Mouse (Mus musculus) embryonic facial prominence, embryonic 10.5 days (tissue): ENCODE measurements around the gene Acad8. TPM values are rescaled to one million over a fixed set of nuclear protein-coding genes. Genes with fewer than 3 reads are reported as not detected.

Experiments used
- DNase-seq: peaks from one replicate; pipeline ENCODE4 v3.0.0-alpha.2; 2017; ENCODE audit warnings: low spot score
- H3K27ac ChIP-seq: fragments of 300-500 bp; sonication (generic); replicated peaks from 2 replicates; pipeline ENCODE4 v1.5.1; 2016; ENCODE audit warnings: mild to moderate bottlenecking
- H3K27me3 ChIP-seq: fragments of 300-500 bp; sonication (generic); replicated peaks from 2 replicates; pipeline ENCODE4 v1.6.1; 2016; ENCODE audit warnings: low read depth, mild to moderate bottlenecking; ENCODE audit not compliant: poor library complexity, severe bottlenecking
- H3K36me3 ChIP-seq: fragments of 300-500 bp; sonication (generic); replicated peaks from 2 replicates; pipeline ENCODE4 v1.6.1; 2016; ENCODE audit warnings: mild to moderate bottlenecking, moderate library complexity
- H3K4me1 ChIP-seq: fragments of 300-500 bp; sonication (generic); 2 replicates; pipeline ENCODE4 v1.6.1; 2016
- H3K4me3 ChIP-seq: fragments of 300-500 bp; sonication (generic); 2 replicates; pipeline ENCODE4 v1.5.1; 2016; ENCODE audit warnings: mild to moderate bottlenecking, moderate library complexity
- H3K9me3 ChIP-seq: fragments of 300-500 bp; sonication (generic); 2 replicates; pipeline ENCODE4 v1.6.1; 2016; ENCODE audit warnings: mild to moderate bottlenecking
- WGBS: fragments of 180-500 bp; shearing (Covaris S2); methylation state at CpG from one replicate; pipeline ENCODE4 v1.1.7; 2016; 5-methylcytosine and 5-hydroxymethylcytosine counted together
- polyA plus RNA-seq: library from polyadenylated mRNA; unstranded; fragments of >200 nt; fragmentation: Nextera tagmentation; extraction: Ambion mirVana; gene quantifications from 2 replicates; pipeline ENCODE4 v1.2.1, GENCODE M21; 2016

The Acad8 gene
- polyA plus RNA-seq, 1 experiment from 2014 or later: 45.8 TPM

DNA sequence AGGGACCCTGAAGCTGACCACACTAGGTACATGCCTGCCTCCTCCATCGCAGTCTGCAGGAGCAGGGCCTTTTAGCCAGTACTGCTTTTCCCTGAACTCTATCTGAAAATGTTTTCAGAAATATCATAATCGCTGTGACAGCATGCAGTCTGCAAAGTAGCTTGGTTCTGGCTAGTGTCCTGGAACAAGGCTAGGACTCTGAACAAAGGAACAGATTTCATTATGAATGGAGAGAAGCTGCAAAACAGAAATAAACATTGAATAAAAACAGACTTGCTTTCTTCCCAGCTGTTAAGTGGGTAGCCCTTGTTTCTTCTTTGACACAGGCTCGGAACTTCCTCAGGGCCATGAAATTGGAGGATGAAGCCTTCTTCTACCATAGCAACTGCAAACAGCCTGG lies 5.9 kb upstream of the Acad8 start:
- H3K27ac ChIP-seq: no peak overlapping the region
- DNase-seq: no peak
- peaks cover 83% of the 10 kb centered on the region for H3K36me3 ChIP-seq
- H3K4me1 ChIP-seq: peaks cover 12% of the 10 kb centered on the region
- H3K27me3 ChIP-seq: no peaks in the 10 kb centered on the region
- no peak overlapping the region for H3K4me3 ChIP-seq
- 93% methylated on average over 3 of the region's 3 CpGs for WGBS
- H3K9me3 ChIP-seq: no peaks in the 10 kb centered on the region

- Histone ChIP-seq H3K36me3 (peaks cover 26% of the 10 kb centered on the region), H3K27ac (peak overlapping the region; percentile 91), H3K27me3 (no peaks in the 10 kb centered on the region), H3K4me3 (peak overlapping the region; percentile 80), H3K4me1 (peaks cover 20% of the 10 kb centered on the region), H3K9me3 (no peaks in the 10 kb centered on the region)
- WGBS: 5% methylated on average over 29 of the region's 29 CpGs
- no peak for DNase-seq
These were observed 501 bp downstream of the Acad8 start for GRCm38 (mm10) chr9:26998669-26999460.

GRCm38 (mm10) chr9:26997501-26997900 lies 1.9 kb downstream of the Acad8 start:
- Histone ChIP-seq H3K4me3 (no peak overlapping the region), H3K27ac (no peak overlapping the region), H3K27me3 (no peaks in the 10 kb centered on the region), H3K9me3 (no peaks in the 10 kb centered on the region), H3K4me1 (peaks cover 20% of the 10 kb centered on the region), H3K36me3 (peaks cover 15% of the 10 kb centered on the region)
- 87% methylated on average over 2 of the region's 2 CpGs for WGBS
- DNase-seq: no peak

GRCm38 (mm10) chr9:26997062-26997461 lies 2.3 kb downstream of the Acad8 start:
- WGBS: 88% methylated on average over 3 of the region's 3 CpGs

DNA sequence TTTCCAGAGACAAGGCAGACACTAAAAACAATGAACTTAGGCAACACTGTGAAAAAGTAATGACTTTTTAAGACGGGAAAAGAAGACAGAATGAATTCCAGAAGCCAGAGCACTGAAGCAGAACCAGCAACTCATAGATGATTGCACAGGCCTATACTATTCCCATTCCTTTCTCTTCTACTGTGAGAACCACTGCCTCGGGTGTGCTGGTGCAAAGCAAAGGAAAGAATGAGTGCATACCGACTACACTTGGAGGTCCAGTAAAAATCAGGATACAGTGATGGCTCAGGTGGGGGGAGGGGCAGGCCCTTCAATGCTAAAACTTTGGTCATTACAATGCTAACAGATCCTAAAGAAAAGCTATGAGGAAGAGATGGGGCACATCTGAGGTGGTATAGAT lies 5.5 kb downstream of the Acad8 start:
- Histone ChIP-seq H3K36me3 (peaks cover 45% of the 10 kb centered on the region), H3K4me3 (no peak overlapping the region), H3K27ac (no peak overlapping the region), H3K9me3 (no peaks in the 10 kb centered on the region), H3K4me1 (peaks cover 6% of the 10 kb centered on the region; the same call in 1 of the 2 replicates), H3K27me3 (no peaks in the 10 kb centered on the region)
- WGBS: 85% methylated on average over 3 of the region's 3 CpGs
- DNase-seq: no peak

More at GRCm38 (mm10) chr9:26997062-26997461, 2.3 kb downstream of the Acad8 start:
- Histone ChIP-seq H3K4me3 (no peak overlapping the region), H3K27ac (no peak overlapping the region), H3K9me3 (no peaks in the 10 kb centered on the region), H3K4me1 (peaks cover 20% of the 10 kb centered on the region), H3K27me3 (no peaks in the 10 kb centered on the region), H3K36me3 (peaks cover 15% of the 10 kb centered on the region)
- no peak for DNase-seq

DNA sequence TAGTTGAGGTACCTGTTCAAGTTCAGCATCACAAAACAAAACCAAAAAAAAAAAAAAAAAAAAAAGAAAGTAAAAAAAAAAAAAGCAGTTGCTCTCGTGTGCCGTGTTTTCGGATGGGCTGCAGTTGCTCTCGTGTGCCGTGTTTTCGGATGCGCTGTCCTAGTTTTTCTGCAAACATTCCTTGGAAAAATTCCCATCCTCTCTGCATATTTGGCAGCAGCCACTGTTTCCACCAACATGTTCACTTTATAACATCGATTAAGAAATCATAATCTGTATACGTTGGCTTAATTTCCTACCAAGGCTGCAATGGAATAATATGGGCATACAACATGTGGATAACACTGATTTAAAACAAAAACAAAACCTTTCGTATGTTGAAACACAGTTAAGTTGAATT lies 6.2 kb downstream of the Acad8 start:
- no peak overlapping the region for H3K27ac ChIP-seq
- 96% methylated on average over 10 of the region's 10 CpGs for WGBS
- peaks cover 53% of the 10 kb centered on the region for H3K36me3 ChIP-seq
- no peak for DNase-seq
- no peak overlapping the region for H3K4me3 ChIP-seq
- no peaks in the 10 kb centered on the region for H3K9me3 ChIP-seq
- no peaks in the 10 kb centered on the region for H3K27me3 ChIP-seq
- peaks cover 1% of the 10 kb centered on the region; the same call in 1 of the 2 replicates for H3K4me1 ChIP-seq

DNA sequence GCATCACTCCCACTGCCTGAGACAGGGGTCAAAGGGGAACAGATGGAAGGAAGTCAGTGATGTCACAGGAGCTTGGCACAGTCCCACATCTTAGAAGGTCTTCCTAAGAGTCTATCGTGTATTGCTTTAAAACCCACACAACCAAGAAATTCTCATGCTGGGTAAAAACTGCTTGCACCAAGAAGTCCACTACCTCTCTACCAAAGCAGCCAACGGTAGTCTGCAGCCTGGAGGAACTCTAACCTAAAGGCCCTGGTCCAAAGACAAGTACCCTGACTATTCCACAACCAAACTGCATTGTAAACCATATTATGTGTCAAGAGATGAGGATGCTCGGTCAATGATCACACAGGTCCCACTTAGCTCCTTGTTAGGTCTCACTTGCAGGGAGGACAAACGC lies 9.2 kb downstream of the Acad8 start:
- DNase-seq: peak; percentile 2
- no peaks in the 10 kb centered on the region for H3K9me3 ChIP-seq
- H3K36me3 ChIP-seq: peaks cover 74% of the 10 kb centered on the region
- no peak overlapping the region for H3K27ac ChIP-seq
- WGBS: 96% methylated on average over 4 of the region's 4 CpGs
- no peaks in the 10 kb centered on the region for H3K4me1 ChIP-seq
- H3K27me3 ChIP-seq: no peaks in the 10 kb centered on the region
- no peak overlapping the region for H3K4me3 ChIP-seq

DNA sequence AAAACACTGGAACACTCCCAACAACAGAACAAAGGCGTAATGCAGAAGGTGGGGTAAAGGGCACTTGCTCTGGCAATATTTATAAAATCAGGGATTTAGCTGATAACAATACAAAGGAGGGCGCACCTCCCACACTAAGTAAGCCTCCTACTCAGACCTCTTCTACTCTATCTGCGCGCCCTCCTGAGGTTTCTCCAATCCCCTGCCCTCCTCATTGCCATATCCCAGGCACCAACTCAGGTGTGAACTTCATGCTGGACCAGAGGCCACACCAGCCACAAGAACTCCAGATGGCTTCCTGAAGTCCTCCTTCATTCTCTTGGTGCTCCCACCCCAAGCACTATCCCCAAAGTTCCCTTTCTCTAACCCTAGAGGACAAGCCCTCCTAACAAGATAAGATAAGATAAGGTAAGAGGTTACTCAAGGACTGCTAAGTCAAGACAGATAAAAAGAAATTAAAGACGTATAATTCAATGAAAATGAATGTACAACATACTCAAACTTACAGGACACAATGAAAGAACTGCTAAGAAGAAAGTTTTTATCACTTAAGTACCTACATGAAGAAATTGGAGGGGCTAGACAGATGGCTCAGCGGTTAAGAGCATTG lies 13.6 kb downstream of the Acad8 start:
- peaks cover 74% of the 10 kb centered on the region for H3K36me3 ChIP-seq
- no peak overlapping the region for H3K27ac ChIP-seq
- 92% methylated on average over 6 of the region's 6 CpGs for WGBS
- no peaks in the 10 kb centered on the region for H3K9me3 ChIP-seq
- no peak for DNase-seq
- no peak overlapping the region for H3K4me3 ChIP-seq
- no peaks in the 10 kb centered on the region for H3K4me1 ChIP-seq
- H3K27me3 ChIP-seq: no peaks in the 10 kb centered on the region

GRCm38 (mm10) chr9:26985090-26985613 lies 14.2 kb downstream of the Acad8 start:
- no peaks in the 10 kb centered on the region for H3K27me3 ChIP-seq
- peaks cover 73% of the 10 kb centered on the region for H3K36me3 ChIP-seq
- no peaks in the 10 kb centered on the region for H3K9me3 ChIP-seq
- no peaks in the 10 kb centered on the region for H3K4me1 ChIP-seq
- no peak for DNase-seq
- no peak overlapping the region for H3K4me3 ChIP-seq
- no peak overlapping the region for H3K27ac ChIP-seq
- WGBS: 94% methylated on average over 2 of the region's 2 CpGs

DNA sequence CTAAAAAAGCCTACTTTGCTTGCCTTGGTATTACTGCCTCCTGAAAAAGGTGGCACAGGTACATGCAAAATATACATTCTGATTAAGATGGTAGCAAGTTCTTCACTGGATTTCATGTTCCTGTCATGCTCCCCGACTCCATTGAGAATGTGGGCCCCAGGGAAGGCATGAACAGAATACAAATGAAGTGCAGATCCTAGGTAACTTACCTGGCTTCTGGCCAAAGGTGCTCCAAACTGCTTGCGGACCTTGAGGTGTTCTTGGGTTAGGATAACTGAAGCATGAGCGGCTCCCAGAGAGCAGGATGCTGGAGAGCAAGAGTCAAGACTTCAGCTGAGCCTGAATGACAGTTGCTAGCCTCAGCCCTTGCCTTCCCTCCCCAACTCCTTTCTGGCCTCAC lies 20.6 kb downstream of the Acad8 start:
- H3K9me3 ChIP-seq: no peaks in the 10 kb centered on the region
- no peaks in the 10 kb centered on the region for H3K27me3 ChIP-seq
- H3K4me1 ChIP-seq: no peaks in the 10 kb centered on the region
- H3K4me3 ChIP-seq: no peak overlapping the region
- no peak for DNase-seq
- no peak overlapping the region for H3K27ac ChIP-seq
- WGBS: 91% methylated on average over 3 of the region's 3 CpGs
- peaks cover 70% of the 10 kb centered on the region for H3K36me3 ChIP-seq

DNA sequence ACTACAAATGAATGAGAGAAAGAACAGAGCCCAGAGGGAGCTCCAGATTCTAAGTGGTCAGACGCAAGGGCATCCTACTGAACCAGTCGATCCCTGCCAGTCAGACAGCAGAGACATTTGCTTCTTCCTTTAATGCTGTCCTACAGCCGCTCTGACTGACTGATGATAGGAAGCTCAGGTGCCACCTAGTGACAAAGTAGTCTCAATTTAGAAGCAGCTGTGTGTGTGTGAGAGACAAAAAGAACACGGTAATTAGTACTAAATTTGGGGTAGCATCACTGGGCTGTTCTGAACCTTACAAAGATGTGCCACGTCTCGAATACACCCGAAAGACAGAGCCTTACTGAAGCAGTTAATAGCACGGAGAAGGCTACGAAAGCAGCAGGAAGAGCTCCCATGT lies 21.6 kb downstream of the Acad8 start:
- Histone ChIP-seq H3K36me3 (peaks cover 73% of the 10 kb centered on the region), H3K4me3 (no peak overlapping the region), H3K27ac (no peak overlapping the region), H3K27me3 (no peaks in the 10 kb centered on the region), H3K4me1 (no peaks in the 10 kb centered on the region), H3K9me3 (no peaks in the 10 kb centered on the region)
- no peak for DNase-seq
- 92% methylated on average over 9 of the region's 9 CpGs for WGBS

DNA sequence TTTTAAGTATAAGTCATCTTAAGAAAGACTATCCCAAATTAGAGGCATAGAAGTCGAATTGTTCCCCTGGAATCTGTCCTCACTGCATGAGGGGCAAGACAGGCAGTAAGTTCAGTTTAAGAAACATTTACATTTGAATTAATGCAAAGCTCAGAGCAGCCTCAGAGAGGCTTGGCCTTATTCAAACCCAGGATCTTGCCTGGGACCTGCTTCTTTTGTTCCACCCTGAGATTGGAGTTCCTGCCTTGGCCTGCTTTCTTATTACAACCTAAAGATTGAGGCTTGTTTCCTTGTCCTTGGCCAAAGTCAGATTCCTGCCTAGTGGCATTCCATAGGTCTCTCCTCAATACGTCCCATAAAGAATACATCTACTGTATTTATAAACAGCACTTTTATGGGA lies 51.6 kb downstream of the Acad8 start:
- H3K4me3 ChIP-seq: no peak overlapping the region
- 77% methylated on average over 2 of the region's 2 CpGs for WGBS
- H3K27me3 ChIP-seq: no peaks in the 10 kb centered on the region
- no peaks in the 10 kb centered on the region for H3K4me1 ChIP-seq
- H3K27ac ChIP-seq: no peak overlapping the region
- DNase-seq: no peak
- peaks cover 4% of the 10 kb centered on the region; the same call in 1 of the 2 replicates for H3K9me3 ChIP-seq
- H3K36me3 ChIP-seq: no peaks in the 10 kb centered on the region

GRCm38 (mm10) chr9:26924146-26924545 lies 75.2 kb downstream of the Acad8 start:
- DNase-seq: no peak

More at GRCm38 (mm10) chr9:26924146-26924545, 75.2 kb downstream of the Acad8 start:
- Histone ChIP-seq H3K27me3 (no peaks in the 10 kb centered on the region), H3K4me1 (no peaks in the 10 kb centered on the region), H3K4me3 (no peak overlapping the region), H3K9me3 (no peaks in the 10 kb centered on the region), H3K27ac (no peak overlapping the region), H3K36me3 (no peaks in the 10 kb centered on the region)
- WGBS: 85% methylated on average over 3 of the region's 3 CpGs
